Mouse (Mus musculus): Measurements from ENCODE around the gene Htr5b.

Htr5b gene

DNA sequence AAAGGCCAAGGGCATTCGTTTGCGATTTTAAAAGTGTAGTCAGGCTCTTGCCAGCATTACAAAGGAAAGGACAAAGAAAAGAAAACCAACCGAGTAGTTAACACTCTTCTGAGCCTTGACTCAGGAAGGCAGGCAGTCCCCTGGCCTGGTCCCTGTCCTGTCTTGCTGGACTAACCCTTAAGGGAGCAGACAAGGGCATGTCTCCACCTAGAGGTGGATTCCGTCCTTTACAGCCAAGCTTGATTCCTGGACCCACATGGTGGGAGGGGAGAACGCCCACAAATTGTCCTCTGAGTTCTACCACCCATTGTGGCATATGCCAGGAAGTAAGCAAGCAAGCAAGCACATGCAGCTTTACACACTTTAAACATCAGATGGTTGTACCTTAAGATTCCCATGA is 38.0 kb downstream of the Htr5b start:
- DNase-seq (ENCODE audit: low read depth in 1 of 2, low spot score in 2 of 2): no peak

DNA sequence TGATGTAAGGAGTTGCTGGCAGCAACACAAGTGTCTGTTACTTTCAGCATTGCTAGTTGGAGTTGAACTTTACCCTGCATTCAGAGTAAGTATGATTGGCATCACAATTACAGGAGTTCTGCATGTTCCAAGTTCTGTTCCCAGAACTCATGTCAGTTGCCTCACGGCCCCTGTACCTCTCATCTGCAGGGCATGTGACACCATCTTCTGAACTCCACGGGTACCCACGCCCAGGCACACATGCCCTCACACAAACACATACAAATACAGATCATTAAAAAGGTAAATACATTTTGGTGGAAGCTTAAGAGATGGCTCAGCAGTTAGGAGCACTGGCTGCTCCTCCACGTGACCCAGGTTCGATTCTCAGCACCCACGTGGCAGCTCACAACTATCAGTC is 41.5 kb downstream of the Htr5b start:
- no peak for DNase-seq (ENCODE audit: low read depth in 1 of 2, low spot score in 2 of 2)

DNA sequence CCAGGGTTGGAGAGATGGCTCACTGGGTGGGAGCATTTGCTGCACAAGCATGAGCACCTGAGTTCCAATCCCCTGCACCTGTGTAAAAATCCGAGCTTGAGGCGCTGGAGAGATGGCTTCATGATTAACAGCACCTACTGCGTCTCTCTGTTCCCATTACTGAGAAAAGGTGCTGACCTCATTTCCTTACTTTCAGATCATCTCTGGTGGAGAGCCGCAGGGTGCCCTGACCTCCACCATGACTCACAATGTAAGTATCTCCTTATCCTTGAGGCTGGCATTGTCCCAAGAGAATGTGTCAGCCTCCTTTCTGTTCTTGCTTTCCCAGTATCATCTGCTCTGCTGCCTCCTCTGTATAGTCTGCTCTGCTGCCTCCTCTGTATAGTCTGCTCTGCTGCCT is 45.2 kb downstream of the Htr5b start:
- DNase-seq (ENCODE audit: low read depth in 1 of 2, low spot score in 2 of 2): no peak

DNA sequence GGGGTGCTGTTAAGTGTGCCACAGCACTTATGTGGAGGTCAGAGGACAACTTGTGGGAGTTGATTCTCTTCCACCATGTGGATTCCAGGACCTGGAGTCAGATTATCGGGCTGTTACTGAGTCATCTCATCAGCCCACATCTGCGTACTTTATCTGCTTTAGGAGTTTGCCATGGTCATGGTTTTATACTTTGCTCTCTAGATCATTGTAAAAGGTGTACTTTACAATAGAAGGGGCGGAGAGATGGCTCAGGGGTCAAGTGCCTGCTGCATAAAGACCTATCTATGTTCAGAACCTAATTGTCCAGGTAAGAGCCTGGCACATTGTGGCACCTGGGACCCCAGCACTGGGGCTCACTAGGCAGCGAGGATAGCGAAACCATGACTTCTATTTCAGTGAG is 48.9 kb downstream of the Htr5b start:
- no peak for DNase-seq (ENCODE audit: low read depth in 1 of 2, low spot score in 2 of 2)

DNA sequence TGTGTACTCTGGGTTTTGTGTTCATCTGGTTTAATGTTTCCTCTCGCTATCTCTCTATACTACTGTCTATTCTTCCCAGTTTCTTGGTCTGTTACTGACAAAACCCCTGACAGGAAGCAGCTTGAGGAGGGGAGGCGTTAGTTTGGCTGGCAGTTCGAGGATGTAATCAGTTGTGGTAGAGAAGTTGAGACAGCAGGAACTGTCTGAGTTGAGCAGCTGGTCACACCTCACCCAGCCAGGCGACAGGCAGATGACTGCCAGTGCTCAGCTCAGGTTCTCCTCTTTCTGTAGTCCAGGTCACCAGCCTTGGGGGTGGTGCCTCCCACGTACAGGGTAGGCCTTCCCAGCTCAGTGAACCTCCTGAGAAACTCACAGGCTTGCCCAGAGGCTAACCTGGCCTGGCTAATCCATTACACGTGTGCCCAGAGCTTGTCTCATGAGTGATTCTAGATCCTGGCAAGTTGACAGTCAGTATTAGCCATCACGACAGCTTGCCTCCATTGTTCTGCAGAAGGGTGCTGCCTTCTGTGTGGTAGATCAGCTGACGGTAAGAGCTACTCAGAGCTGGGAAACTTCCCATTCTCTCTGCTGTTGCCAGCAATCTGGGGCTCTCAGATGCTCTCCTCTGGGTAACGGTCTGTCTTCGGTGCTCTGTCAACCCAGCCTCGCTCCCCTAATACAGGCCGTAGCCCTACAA is 49.8 kb downstream of the Htr5b start:
- no peak for DNase-seq (ENCODE audit: low read depth in 1 of 2, low spot score in 2 of 2)

DNA sequence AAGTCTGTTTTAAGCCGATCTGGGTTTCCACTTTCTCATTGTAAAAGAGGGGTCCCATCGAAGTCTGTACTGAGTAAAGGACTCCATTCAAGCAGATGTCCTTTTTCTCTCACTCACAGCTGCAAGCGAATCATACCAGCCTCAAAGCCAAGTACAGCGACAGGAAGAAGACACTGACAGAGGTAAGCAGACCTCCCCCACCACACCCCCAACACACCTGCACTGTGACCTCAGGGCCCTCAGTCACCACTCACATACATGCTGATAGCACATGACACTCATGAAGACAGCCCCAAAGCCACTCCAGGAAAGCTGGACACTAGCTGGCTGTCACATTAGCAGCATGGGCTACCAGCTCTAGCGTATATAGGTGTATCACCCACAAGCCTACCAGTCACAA is 50.5 kb downstream of the Htr5b start:
- no peak for DNase-seq (ENCODE audit: low read depth in 1 of 2, low spot score in 2 of 2)

DNA sequence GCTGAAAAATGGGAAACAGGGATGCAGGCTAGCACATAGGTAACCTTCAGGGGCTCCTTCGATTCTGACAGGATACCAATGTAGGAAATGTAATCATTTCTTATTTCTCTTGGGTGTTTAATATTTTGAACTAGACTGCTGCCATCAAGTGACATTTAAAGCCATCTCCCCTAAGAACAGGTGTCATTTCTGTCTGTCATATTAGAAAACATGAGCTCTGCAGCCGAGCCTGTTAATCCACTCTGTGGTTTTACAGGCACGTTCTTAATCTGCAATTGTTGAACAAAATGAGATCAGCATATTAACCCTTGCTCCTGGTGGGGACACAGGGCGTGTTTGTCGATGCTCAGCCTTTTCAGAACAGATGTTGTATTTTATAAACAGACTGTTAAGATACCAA is 56.8 kb downstream of the Htr5b start:
- DNase-seq (ENCODE audit: low read depth in 1 of 2, low spot score in 2 of 2): no peak

DNA sequence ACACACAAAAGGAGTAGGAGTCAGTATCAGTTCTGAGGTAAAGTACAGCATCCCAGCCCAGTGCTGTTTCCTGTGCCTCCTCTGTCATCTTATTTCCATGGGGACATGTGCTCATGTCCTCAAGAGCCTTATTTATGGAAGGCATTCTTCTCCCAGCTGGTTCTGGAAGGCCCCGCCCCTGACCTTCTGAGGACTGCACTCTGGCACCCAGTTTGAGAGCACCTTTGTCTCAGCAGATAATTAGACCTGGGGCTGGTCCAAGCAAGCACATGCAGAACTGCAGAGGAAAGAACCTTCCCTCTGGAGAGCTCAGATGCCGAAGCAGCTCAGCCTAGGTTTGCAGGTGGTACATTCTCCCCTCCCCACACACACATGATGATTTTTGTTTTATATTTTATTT is 60.0 kb downstream of the Htr5b start:
- no peak for DNase-seq (ENCODE audit: low read depth in 1 of 2, low spot score in 2 of 2)

DNA sequence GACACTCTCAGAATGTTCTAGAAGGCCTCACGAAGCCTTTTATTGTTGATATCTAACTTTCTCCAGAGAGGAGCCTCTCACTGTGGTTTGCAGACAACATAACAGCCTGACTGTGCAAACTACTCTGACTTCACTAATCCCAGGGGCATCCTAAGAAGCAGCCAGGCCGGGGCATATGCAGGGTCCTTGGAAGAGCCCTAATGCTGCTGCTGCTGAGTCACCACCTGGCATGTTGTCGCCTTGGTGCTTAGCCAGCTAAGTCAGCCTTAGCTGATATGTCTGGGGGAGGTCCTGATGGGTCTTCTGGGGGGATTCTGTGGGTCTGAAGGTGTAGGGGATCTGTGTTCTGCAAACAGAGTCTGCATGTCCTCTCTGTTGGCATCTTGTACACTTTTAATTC is 62.0 kb downstream of the Htr5b start:
- DNase-seq (ENCODE audit: low read depth in 1 of 2, low spot score in 2 of 2): no peak

DNA sequence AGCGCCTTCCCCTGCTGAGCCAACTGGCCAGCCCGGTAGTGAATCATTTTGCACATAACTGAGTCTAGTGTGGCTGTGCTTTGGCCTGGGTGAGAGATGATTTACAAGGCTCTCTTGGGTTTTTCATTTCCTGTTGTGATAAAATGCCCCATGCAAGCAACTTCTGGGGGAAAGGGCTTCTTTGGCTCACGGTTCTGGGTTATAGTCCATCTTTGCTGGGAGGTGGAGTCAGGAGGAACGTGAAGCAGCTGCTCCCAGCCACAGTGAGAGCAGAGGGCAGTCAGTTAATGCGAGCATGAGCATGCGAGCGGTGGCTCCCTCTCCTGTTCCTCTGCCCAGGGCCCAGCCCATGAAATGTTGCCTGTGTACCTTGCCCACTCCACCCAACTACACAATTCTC is 64.5 kb downstream of the Htr5b start:
- DNase-seq (ENCODE audit: low read depth in 1 of 2, low spot score in 2 of 2): no peak

DNA sequence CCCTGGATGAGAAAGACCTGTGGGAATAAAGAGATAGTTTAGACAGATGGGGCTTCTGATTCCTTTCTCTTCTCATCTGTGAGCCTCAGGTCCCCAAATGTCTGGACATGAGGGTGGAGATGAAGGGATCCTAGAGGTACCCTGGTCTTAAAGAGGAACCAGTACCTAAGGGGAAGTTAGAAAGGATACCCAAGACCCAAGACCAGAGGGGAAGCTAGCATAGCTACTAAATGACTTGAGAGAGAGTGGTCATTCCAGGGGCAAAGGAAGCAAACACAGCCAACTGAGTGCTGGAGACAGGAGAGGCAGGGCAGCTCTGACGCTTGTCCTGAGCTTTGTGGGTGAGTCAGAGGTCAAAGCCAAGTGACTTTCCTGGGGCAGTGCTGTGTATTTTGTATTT is 65.6 kb downstream of the Htr5b start:
- DNase-seq (ENCODE audit: low read depth in 1 of 2, low spot score in 2 of 2): no peak

DNA sequence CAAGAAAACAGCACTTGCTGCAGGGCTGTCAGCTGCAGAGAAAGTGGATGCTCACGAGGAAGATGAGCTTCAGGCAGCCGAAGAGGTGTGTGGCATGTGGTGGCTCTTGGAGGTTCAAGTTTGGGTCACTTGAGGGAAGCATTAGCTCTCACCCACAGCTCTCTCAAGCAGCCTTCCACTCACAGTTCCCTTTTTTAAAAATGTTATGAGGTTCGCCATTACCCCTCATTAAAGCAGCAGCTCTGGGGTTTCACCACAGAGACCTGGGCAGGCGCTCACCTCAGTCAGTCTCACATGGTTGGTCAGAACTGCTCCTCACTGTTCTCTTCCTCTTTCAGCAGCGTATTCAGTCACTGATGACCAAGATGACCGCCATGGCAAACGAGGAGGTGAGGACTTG is 66.4 kb downstream of the Htr5b start:
- DNase-seq (ENCODE audit: low read depth in 1 of 2, low spot score in 2 of 2): no peak

DNA sequence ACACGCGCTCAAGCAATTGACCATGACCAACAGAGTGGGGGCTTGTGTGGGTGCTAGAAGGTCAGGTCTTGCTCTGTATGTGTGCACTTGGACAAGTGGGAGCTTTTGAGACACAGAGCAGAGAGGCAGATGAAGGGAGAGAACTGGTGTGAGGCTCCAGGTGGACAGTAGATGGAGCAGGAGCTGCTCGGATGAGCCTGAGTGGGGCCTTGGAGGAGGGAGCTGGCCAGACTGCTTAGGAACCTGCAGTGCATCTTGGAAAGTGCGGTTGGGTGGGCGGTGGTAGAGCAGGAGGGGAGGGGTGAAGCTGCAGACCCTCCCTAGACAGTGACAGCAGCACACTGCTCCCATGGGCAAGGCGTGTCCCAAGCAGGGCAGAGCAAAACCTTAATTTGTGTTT is 68.2 kb downstream of the Htr5b start:
- DNase-seq (ENCODE audit: low read depth in 1 of 2, low spot score in 2 of 2): no peak
